ENCODE assay signal across 8 mouse cellular contexts in the genomic region with DNA sequence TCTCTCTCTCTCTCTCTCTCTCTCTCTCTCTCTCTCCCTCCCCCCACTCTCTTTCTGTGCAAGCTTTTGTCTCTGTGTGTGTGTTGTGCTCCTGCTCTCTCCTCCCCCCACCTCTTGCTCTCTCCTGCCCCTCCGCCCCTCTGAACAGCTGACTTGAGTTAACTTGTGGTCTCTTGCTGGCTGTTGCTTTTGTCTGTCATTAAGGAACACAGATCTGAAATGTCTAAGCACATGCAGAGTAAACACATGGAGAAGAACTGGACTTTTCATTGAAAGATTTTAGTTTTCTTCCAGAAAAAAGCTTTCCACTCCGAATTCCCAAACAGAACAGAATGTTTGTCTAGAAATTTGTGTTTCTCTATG.
DNase-seq lines count a peak whose midpoint lies in the region; ATAC-seq and TF ChIP-seq lines count a peak whose summit lies in the region.

No protein-coding gene starts in this region.

- WGBS in spleen, adult 2 months = 62% methylated on average over 2 of the region's 2 CpGs
- 54% methylated on average over 2 of the region's 2 CpGs for WGBS in hindbrain, postnatal 0 days

- H3K9ac ChIP-seq in hindbrain, postnatal 0 days (replicated peaks; ENCODE audit: low read length) = no peak overlapping the region

- peak overlapping the region; percentile 48 for H3K4me3 ChIP-seq in spleen, adult 2 months (ENCODE audit: extremely low read depth, insufficient read depth, insufficient read length)
- H3K4me3 ChIP-seq in hindbrain, postnatal 0 days (ENCODE audit: low read length) = no peak overlapping the region

- H3K36me3 ChIP-seq in spleen, adult 2 months (ENCODE audit: control insufficient read depth, insufficient read depth, low read length) = no peaks in the 10 kb centered on the region
- no peaks in the 10 kb centered on the region for H3K36me3 ChIP-seq in hindbrain, postnatal 0 days (ENCODE audit: insufficient read depth, low read length)

- no peak for TF ChIP-seq CTCF in spleen, adult 2 months (IDR thresholded peaks at IDR 0.05; ENCODE audit: extremely low read depth, insufficient read depth, insufficient read length, insufficient replicate concordance)
- TF ChIP-seq CTCF in hindbrain, postnatal 0 days (IDR thresholded peaks at IDR 0.05; ENCODE audit: low read depth) = no peak

- no peaks in the 10 kb centered on the region for H3K9me3 ChIP-seq in hindbrain, postnatal 0 days (ENCODE audit: low read length)

- H3K4me1 ChIP-seq in spleen, adult 2 months (ENCODE audit: control insufficient read depth, insufficient read depth, insufficient read length) = peaks cover 2% of the 10 kb centered on the region; the same call in 1 of the 2 replicates
- peaks cover 6% of the 10 kb centered on the region for H3K4me1 ChIP-seq in hindbrain, postnatal 0 days (ENCODE audit: insufficient read depth, low read length)

- no peak for ATAC-seq in hindbrain, postnatal 0 days

- no peaks in the 10 kb centered on the region for H3K27me3 ChIP-seq in spleen, adult 2 months (ENCODE audit: control insufficient read depth, insufficient read depth, low read length)
- H3K27me3 ChIP-seq in hindbrain, postnatal 0 days (ENCODE audit: insufficient read depth, low read length) = no peaks in the 10 kb centered on the region; the same call in 1 of the 2 replicates

- no peak for DNase-seq in spleen, adult 2 months (ENCODE audit: low read depth in 1 of 2, low spot score in 2 of 2)
- DNase-seq in spleen, postnatal 4 days (ENCODE audit: low spot score in 2 of 2) = no peak
- no peak for DNase-seq in hindbrain, postnatal 0 days (ENCODE audit: low spot score)
- DNase-seq in lung, postnatal 10 days = peak; percentile 49
- peak; percentile 60 to 80 for DNase-seq in thymus, postnatal 36 days
- no peak for DNase-seq in layer of hippocampus, adult 9-10 months (ENCODE audit: low spot score)
- no peak for DNase-seq in right cerebral cortex, postnatal 4 days
- no peak for DNase-seq in urinary bladder, postnatal 10 days (ENCODE audit: low spot score)

- no peak; the same call in 1 of the 2 replicates for TF ChIP-seq POLR2A in spleen, adult 2 months (IDR thresholded peaks at IDR 0.05; ENCODE audit: low read depth, low read length)

- peak overlapping the region; percentile 80 for H3K27ac ChIP-seq in spleen, adult 2 months (ENCODE audit: insufficient read depth, low read length)
- no peak overlapping the region for H3K27ac ChIP-seq in hindbrain, postnatal 0 days

- peak overlapping the region; percentile 39; the same call in 1 of the 2 replicates for H3K4me2 ChIP-seq in hindbrain, postnatal 0 days (ENCODE audit: low read depth, low read length)

Comparison
In these comparisons a context has a peak if more than half of its experiments do, and no peak if none do; other contexts are left out.
1. DNase-seq: peak in lung, postnatal 10 days (single experiment) and thymus, postnatal 36 days (2 of 2); none in spleen, adult 2 months (0 of 2), spleen, postnatal 4 days (0 of 2), hindbrain, postnatal 0 days (single experiment), layer of hippocampus, adult 9-10 months (single experiment), right cerebral cortex, postnatal 4 days (single experiment) and urinary bladder, postnatal 10 days (single experiment).